Mouse (Mus musculus) bone marrow, adult 2 months (tissue): ENCODE data around the gene Ust.

ENCODE experiments used
- CTCF ChIP-seq: fragments of 200-500 bp; IDR thresholded peaks from 2 replicates; pipeline ENCODE4 v1.5.1; 2011; ENCODE audit warnings: low read length, control low read depth; ENCODE audit not compliant: control insufficient read depth, insufficient read depth
- POLR2A ChIP-seq: fragments of 200-500 bp; IDR thresholded peaks from 2 replicates; pipeline ENCODE4 v1.6.1; 2011; ENCODE audit warnings: low read depth, mild to moderate bottlenecking, control low read depth, low read length, borderline replicate concordance; ENCODE audit not compliant: control insufficient read depth

DNA sequence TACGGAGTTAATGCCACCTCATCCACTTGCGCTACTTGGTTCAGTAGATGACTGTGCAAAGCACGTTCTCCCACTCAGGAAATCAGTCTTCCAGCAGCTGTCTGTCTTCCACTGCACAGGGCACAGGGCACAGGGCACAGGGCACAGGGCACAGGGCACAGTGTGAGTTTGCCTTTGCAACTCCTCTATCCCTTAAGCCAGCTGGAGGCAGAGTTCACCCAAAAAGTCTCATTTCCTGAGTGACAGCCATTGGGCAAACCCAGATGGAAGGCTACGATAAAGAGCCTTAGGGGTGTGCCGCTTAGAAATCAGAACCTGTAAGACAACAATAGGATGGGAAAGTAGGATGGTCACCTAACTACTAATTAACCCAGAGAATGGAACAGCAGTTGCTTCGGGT, 322.9 kb downstream of the Ust start:
- TF ChIP-seq CTCF (no peak), POLR2A (no peak)
